In the genomic region with DNA sequence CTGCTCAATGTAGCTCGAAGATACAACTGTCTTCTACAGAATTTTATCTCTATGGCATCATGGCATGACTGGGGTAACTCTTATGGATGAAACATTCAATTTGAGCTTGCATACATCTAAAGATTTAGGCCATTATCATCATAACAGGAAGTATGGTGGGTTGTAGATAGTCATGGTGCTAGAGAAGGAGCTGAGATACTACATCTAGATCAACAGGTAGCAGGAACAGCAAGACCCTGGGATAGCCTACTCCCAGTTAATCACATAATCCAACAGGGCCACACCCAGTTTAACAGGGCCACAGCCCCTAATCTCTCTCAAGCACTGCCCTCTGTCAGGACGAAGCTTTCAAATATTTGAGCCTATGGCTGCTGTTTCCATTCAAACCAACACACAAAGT, we compare ENCODE assay signal across 50 mouse cellular contexts. TPM values are rescaled to one million over a fixed set of nuclear protein-coding genes. Genes with fewer than 3 reads are reported as not detected.
"Had no signal": no experiment of that assay in that cellular context is flagged by ENCODE, and none has a peak within 500 bp of the region (broad histone marks: within the 10 kb centered on the region; RNA-seq: fewer than 3 reads in every experiment).

No protein-coding gene starts in this region.

- DNase-seq: heart, postnatal 10 days; heart, postnatal 36 days; heart, postnatal 4 days; kidney, adult 11 months; kidney, adult 18-20 months; kidney, adult 2 months; kidney, adult 8-10 months; kidney, adult 9 months; kidney, postnatal 10 days; kidney, postnatal 14 days; kidney, postnatal 25 days; kidney, postnatal 36 days; layer of hippocampus, adult 9-11 months; layer of hippocampus, postnatal 36 days had no signal

- H3K4me2 ChIP-seq: heart, embryonic 12.5 days; heart, embryonic 13.5 days; heart, embryonic 15.5 days; hindbrain, embryonic 12.5 days; hindbrain, embryonic 13.5 days; hindbrain, embryonic 14.5 days; hindbrain, embryonic 15.5 days; intestine, embryonic 15.5 days; kidney, embryonic 15.5 days had no signal

- H3K27me3 ChIP-seq: heart, embryonic 12.5 days; heart, embryonic 13.5 days; heart, embryonic 15.5 days; hindbrain, embryonic 12.5 days; hindbrain, embryonic 13.5 days; hindbrain, embryonic 15.5 days; intestine, embryonic 15.5 days; kidney, embryonic 15.5 days had no signal

- H3K4me1 ChIP-seq: heart, embryonic 12.5 days; heart, embryonic 13.5 days; heart, embryonic 15.5 days; hindbrain, embryonic 10.5 days; hindbrain, embryonic 12.5 days; hindbrain, embryonic 13.5 days; hindbrain, embryonic 15.5 days; intestine, embryonic 15.5 days; kidney, embryonic 15.5 days had no signal

- H3K27ac ChIP-seq: heart, embryonic 13.5 days; heart, embryonic 15.5 days; hindbrain, embryonic 10.5 days; hindbrain, embryonic 12.5 days; hindbrain, embryonic 13.5 days; hindbrain, embryonic 14.5 days; hindbrain, embryonic 15.5 days; hindbrain, postnatal 0 days; intestine, embryonic 15.5 days; kidney, embryonic 15.5 days; kidney, postnatal 0 days; layer of hippocampus, adult 2 months; left cerebral cortex, adult 2 months had no signal

- H3K9me3 ChIP-seq: heart, embryonic 15.5 days; hindbrain, embryonic 12.5 days; hindbrain, embryonic 15.5 days; intestine, embryonic 15.5 days; kidney, embryonic 15.5 days had no signal

- H3K36me3 ChIP-seq: heart, embryonic 12.5 days; heart, embryonic 13.5 days; heart, embryonic 15.5 days; hindbrain, embryonic 10.5 days; hindbrain, embryonic 12.5 days; hindbrain, embryonic 13.5 days; hindbrain, embryonic 15.5 days; intestine, embryonic 15.5 days; kidney, embryonic 15.5 days had no signal

- ATAC-seq: hindbrain, embryonic 16.5 days; hindbrain, postnatal 0 days; inflammation-experienced regulatory T-cells, adult 6 months; intestine, embryonic 15.5 days; intestine, embryonic 16.5 days; intestine, postnatal 0 days had no signal

- H3K9ac ChIP-seq: heart, embryonic 12.5 days; heart, embryonic 13.5 days; heart, embryonic 15.5 days; hindbrain, embryonic 12.5 days; hindbrain, embryonic 13.5 days; hindbrain, embryonic 14.5 days; hindbrain, embryonic 15.5 days; intestine, embryonic 15.5 days; kidney, embryonic 15.5 days had no signal

- H3K4me3 ChIP-seq: heart, embryonic 12.5 days; heart, embryonic 13.5 days; heart, embryonic 15.5 days; hindbrain, embryonic 10.5 days; hindbrain, embryonic 12.5 days; hindbrain, embryonic 13.5 days; hindbrain, embryonic 15.5 days; intestine, embryonic 15.5 days; kidney, embryonic 15.5 days; layer of hippocampus, adult 2 months; left cerebral cortex, adult 2 months had no signal

RNA-seq across cellular contexts. Expression of a gene that starts 9.0 kb away (rescaled TPM):
- total RNA-seq: heart, postnatal 10 days; heart, postnatal 25 days; heart, postnatal 36 days; heart, postnatal 4 days; hematopoietic stem cell, adult 5-6 weeks; hindbrain, postnatal 0 days; layer of hippocampus, adult 18-20 months; layer of hippocampus, adult 2 months; layer of hippocampus, adult 8-10 months; layer of hippocampus, postnatal 10 days; layer of hippocampus, postnatal 14 days; layer of hippocampus, postnatal 25 days; layer of hippocampus, postnatal 36 days; left cerebral cortex, adult 18-20 months; left cerebral cortex, adult 2 months; left cerebral cortex, adult 8-10 months; left cerebral cortex, postnatal 10 days had no signal
- polyA plus RNA-seq: heart, embryonic 12.5 days; heart, embryonic 13.5 days; heart, embryonic 14.5 days; heart, embryonic 15.5 days; heart, embryonic 16.5 days; heart, postnatal 0 days; hindbrain, embryonic 10.5 days; hindbrain, embryonic 11.5 days; hindbrain, embryonic 12.5 days; hindbrain, embryonic 13.5 days; hindbrain, embryonic 14.5 days; hindbrain, embryonic 15.5 days; hindbrain, embryonic 16.5 days; hindbrain, postnatal 0 days; inflammation-experienced regulatory T-cells, adult 6 months; intestine, embryonic 14.5 days; intestine, embryonic 15.5 days; intestine, embryonic 16.5 days; intestine, postnatal 0 days; kidney, embryonic 14.5 days; large intestine, adult 2 months had no signal

RNA-seq across cellular contexts. Expression of a gene that starts 25.5 kb away (rescaled TPM):
- total RNA-seq: heart, postnatal 10 days; heart, postnatal 25 days; heart, postnatal 36 days; heart, postnatal 4 days; hematopoietic stem cell, adult 5-6 weeks; hindbrain, postnatal 0 days; layer of hippocampus, adult 18-20 months; layer of hippocampus, adult 2 months; layer of hippocampus, adult 8-10 months; layer of hippocampus, postnatal 10 days; layer of hippocampus, postnatal 14 days; layer of hippocampus, postnatal 25 days; layer of hippocampus, postnatal 36 days; left cerebral cortex, adult 18-20 months; left cerebral cortex, adult 2 months; left cerebral cortex, adult 8-10 months; left cerebral cortex, postnatal 10 days had no signal
- polyA plus RNA-seq: heart, embryonic 12.5 days; heart, embryonic 13.5 days; heart, embryonic 14.5 days; heart, embryonic 15.5 days; heart, embryonic 16.5 days; heart, postnatal 0 days; hindbrain, embryonic 10.5 days; hindbrain, embryonic 11.5 days; hindbrain, embryonic 12.5 days; hindbrain, embryonic 13.5 days; hindbrain, embryonic 14.5 days; hindbrain, embryonic 15.5 days; hindbrain, embryonic 16.5 days; hindbrain, postnatal 0 days; inflammation-experienced regulatory T-cells, adult 6 months; kidney, embryonic 14.5 days had no signal

RNA-seq across cellular contexts. Expression of a gene that starts 39.8 kb away (rescaled TPM):
- total RNA-seq: heart, postnatal 10 days; heart, postnatal 25 days; heart, postnatal 36 days; heart, postnatal 4 days; hematopoietic stem cell, adult 5-6 weeks had no signal
- polyA plus RNA-seq: heart, embryonic 12.5 days; heart, embryonic 13.5 days; heart, embryonic 14.5 days; heart, embryonic 15.5 days; heart, embryonic 16.5 days; heart, postnatal 0 days; hindbrain, embryonic 10.5 days; hindbrain, embryonic 11.5 days; hindbrain, embryonic 12.5 days; hindbrain, embryonic 13.5 days; hindbrain, embryonic 14.5 days; hindbrain, embryonic 15.5 days; hindbrain, embryonic 16.5 days; inflammation-experienced regulatory T-cells, adult 6 months; intestine, embryonic 14.5 days; intestine, embryonic 15.5 days; intestine, embryonic 16.5 days had no signal

RNA-seq across cellular contexts. Expression of a gene that starts 47.8 kb away (rescaled TPM):
- total RNA-seq: heart, postnatal 10 days; heart, postnatal 25 days; heart, postnatal 36 days; heart, postnatal 4 days; hematopoietic stem cell, adult 5-6 weeks; hindbrain, postnatal 0 days; layer of hippocampus, adult 18-20 months; layer of hippocampus, adult 2 months; layer of hippocampus, adult 8-10 months; layer of hippocampus, postnatal 10 days; layer of hippocampus, postnatal 14 days; layer of hippocampus, postnatal 25 days; layer of hippocampus, postnatal 36 days; left cerebral cortex, adult 18-20 months; left cerebral cortex, adult 2 months; left cerebral cortex, adult 8-10 months; left cerebral cortex, postnatal 10 days had no signal
- polyA plus RNA-seq: heart, embryonic 12.5 days; heart, embryonic 13.5 days; heart, embryonic 14.5 days; heart, embryonic 15.5 days; heart, embryonic 16.5 days; heart, postnatal 0 days; hindbrain, embryonic 10.5 days; hindbrain, embryonic 11.5 days; hindbrain, embryonic 12.5 days; hindbrain, embryonic 13.5 days; hindbrain, embryonic 14.5 days; hindbrain, embryonic 15.5 days; hindbrain, embryonic 16.5 days; hindbrain, postnatal 0 days; inflammation-experienced regulatory T-cells, adult 6 months; kidney, embryonic 14.5 days; kidney, embryonic 15.5 days; kidney, embryonic 16.5 days had no signal

RNA-seq across cellular contexts. Expression of a gene that starts 57.5 kb away (rescaled TPM):
- total RNA-seq: heart, postnatal 10 days; heart, postnatal 25 days; heart, postnatal 36 days; heart, postnatal 4 days; hematopoietic stem cell, adult 5-6 weeks; hindbrain, postnatal 0 days; layer of hippocampus, adult 18-20 months; layer of hippocampus, adult 8-10 months; layer of hippocampus, postnatal 10 days; layer of hippocampus, postnatal 25 days; layer of hippocampus, postnatal 36 days; left cerebral cortex, adult 18-20 months; left cerebral cortex, adult 2 months; left cerebral cortex, adult 8-10 months; left cerebral cortex, postnatal 10 days had no signal
- polyA plus RNA-seq: heart, embryonic 12.5 days; heart, embryonic 13.5 days; heart, embryonic 14.5 days; heart, embryonic 15.5 days; heart, embryonic 16.5 days; heart, postnatal 0 days; hindbrain, embryonic 10.5 days; hindbrain, embryonic 11.5 days; hindbrain, embryonic 12.5 days; hindbrain, embryonic 13.5 days; hindbrain, embryonic 14.5 days; hindbrain, embryonic 15.5 days; hindbrain, embryonic 16.5 days; hindbrain, postnatal 0 days; inflammation-experienced regulatory T-cells, adult 6 months; intestine, embryonic 14.5 days; kidney, embryonic 14.5 days; kidney, embryonic 16.5 days; kidney, postnatal 0 days had no signal
